Mouse (Mus musculus): ENCODE measurements around the gene H2-M9. TPM values are rescaled to one million over a fixed set of nuclear protein-coding genes. Genes with fewer than 3 reads are reported as not detected.

Gene H2-M9
- not detected for polyA plus RNA-seq (2014; fragmentation: Illumina TruSeq; extraction: RNeasy Lipid Tissue Mini Kit (QIAGEN cat#74804); ENCODE audit: low read depth, low replicate concordance)

GRCm38 (mm10) chr17:36642566-36642965, at the start of gene H2-M9:
TSS of gene H2-M9 (minus strand) at chr17:36642666.

DNA sequence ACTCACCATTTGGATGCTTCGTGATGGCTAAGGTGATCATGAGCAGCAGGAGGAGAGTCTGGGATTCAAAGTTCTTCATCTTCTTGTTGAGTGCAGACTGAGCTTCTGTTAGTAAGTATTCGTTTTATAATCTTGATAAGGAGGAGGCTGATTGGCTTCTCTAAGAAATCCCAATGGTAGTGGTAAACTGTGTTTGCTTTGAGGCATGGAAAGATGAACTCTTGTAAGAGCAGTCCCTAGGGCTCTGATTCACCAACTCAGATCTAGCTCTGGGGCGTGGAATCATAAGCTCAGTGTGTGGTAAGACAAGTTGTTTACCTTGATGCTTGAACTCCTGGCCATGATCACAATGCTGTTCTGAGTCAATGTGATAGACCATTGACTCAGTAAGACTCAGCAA, 29.7 kb upstream of the H2-M9 start, which contains the start of gene H2-M1:
TSS of gene H2-M1 (minus strand) at position 101 of the 400 bp plus-strand sequence.

Other genes starting within 250 kb of the H2-M9 start
- not detected for gene H2-M10.4, start 180.3 kb downstream of the H2-M9 start, polyA plus RNA-seq (2014; fragmentation: Illumina TruSeq; extraction: RNeasy Lipid Tissue Mini Kit (QIAGEN cat#74804); ENCODE audit: low read depth, low replicate concordance)
- not detected for gene H2-M11, start 95.6 kb downstream of the H2-M9 start, polyA plus RNA-seq (2014; fragmentation: Illumina TruSeq; extraction: RNeasy Lipid Tissue Mini Kit (QIAGEN cat#74804); ENCODE audit: low read depth, low replicate concordance)
- not detected for gene H2-M1, start 29.6 kb upstream of the H2-M9 start, polyA plus RNA-seq (2014; fragmentation: Illumina TruSeq; extraction: RNeasy Lipid Tissue Mini Kit (QIAGEN cat#74804); ENCODE audit: low read depth, low replicate concordance)
- not detected for gene H2-M10.5, start 130.2 kb upstream of the H2-M9 start, polyA plus RNA-seq (2014; fragmentation: Illumina TruSeq; extraction: RNeasy Lipid Tissue Mini Kit (QIAGEN cat#74804); ENCODE audit: low read depth, low replicate concordance)
- not detected for gene H2-M10.6, start 169.5 kb upstream of the H2-M9 start, polyA plus RNA-seq (2014; fragmentation: Illumina TruSeq; extraction: RNeasy Lipid Tissue Mini Kit (QIAGEN cat#74804); ENCODE audit: low read depth, low replicate concordance)
- gene Trim26, start 194.5 kb upstream of the H2-M9 start, polyA plus RNA-seq (2014; fragmentation: Illumina TruSeq; extraction: RNeasy Lipid Tissue Mini Kit (QIAGEN cat#74804); ENCODE audit: low read depth, low replicate concordance): 54.8 TPM
- not detected for gene Trim15, start 224.5 kb upstream of the H2-M9 start, polyA plus RNA-seq (2014; fragmentation: Illumina TruSeq; extraction: RNeasy Lipid Tissue Mini Kit (QIAGEN cat#74804); ENCODE audit: low read depth, low replicate concordance)
- 0.35 TPM for gene Trim10, start 226.9 kb upstream of the H2-M9 start, polyA plus RNA-seq (2014; fragmentation: Illumina TruSeq; extraction: RNeasy Lipid Tissue Mini Kit (QIAGEN cat#74804); ENCODE audit: low read depth, low replicate concordance)
- gene Trim40, start 247.5 kb upstream of the H2-M9 start, polyA plus RNA-seq (2014; fragmentation: Illumina TruSeq; extraction: RNeasy Lipid Tissue Mini Kit (QIAGEN cat#74804); ENCODE audit: low read depth, low replicate concordance): not detected